Mouse (Mus musculus): Measurements from ENCODE around the gene Ddah2. TPM values are rescaled to one million over a fixed set of nuclear protein-coding genes. Genes with fewer than 3 reads are reported as not detected.

The Ddah2 gene
- total and polyA plus RNA-seq, 3 experiments: 8.6 to 11.1 TPM; not detected in 1

- TF ChIP-seq GABPA (IDR thresholded peaks at IDR 0.05; ENCODE audit: low read depth, low read length) (no peak), NRF1 (IDR thresholded peaks at IDR 0.05; ENCODE audit: insufficient read depth, low read depth, low read length, poor library complexity, severe bottlenecking) (no peak)
Measured at GRCm38 (mm10) chr17:35104754-35105153, 45.9 kb downstream of the Ddah2 start (continued).

DNA sequence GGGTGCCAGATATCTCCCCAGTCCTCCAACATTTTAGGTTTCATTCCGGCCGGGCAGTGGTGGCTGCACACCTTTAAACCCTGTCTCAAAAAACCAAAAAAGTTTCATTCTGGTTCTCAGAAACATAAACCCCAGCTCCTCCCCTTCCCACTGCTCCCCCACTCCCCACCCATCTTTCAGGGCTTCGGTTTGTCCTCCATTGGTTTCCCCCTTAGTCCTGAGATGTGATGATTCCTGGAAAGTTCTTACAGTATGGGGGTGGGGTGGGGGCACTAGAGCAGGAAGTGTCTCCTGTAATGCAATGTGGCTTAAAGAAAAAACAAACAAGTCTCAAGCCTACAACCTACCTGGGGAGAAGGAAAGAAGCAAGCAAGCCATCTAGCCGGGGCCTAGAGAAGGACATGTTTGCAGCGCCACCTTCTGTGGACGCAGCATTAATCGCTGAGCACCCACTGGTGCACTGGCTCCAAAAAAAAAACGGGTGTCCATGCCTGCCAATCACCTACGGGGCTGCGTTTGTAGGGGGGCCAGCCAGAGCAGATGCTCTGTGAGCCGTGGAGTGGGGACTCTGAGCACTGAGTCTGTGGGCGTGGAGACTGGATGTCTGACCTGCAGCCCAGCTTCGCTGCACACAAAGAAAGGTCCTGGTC, 47.0 kb downstream of the Ddah2 start:
- peaks cover 0 to 31% of the 10 kb centered on the region in 2 experiments; a peak in 2 of 4 replicates for H3K36me3 ChIP-seq (ENCODE audit: control insufficient read depth in 1 of 2, insufficient read depth in 2 of 2, low read length in 2 of 2)
- peaks cover 22 to 36% of the 10 kb centered on the region in 2 experiments for H3K4me1 ChIP-seq (ENCODE audit: control insufficient read depth in 1 of 2, insufficient read depth in 2 of 2, low read length in 2 of 2)
- no peaks in the 10 kb centered on the region for H3K79me2 ChIP-seq (ENCODE audit: control insufficient read depth, insufficient read depth, low read length, poor library complexity)
- DNase-seq (ENCODE audit: low read depth, low spot score): peak; percentile 83
- H3K9ac ChIP-seq (ENCODE audit: control insufficient read depth, low read depth, low read length, poor library complexity, severe bottlenecking): peak overlapping the region; percentile 64
- peak overlapping the region; percentile 96 for H3K27ac ChIP-seq (ENCODE audit: control insufficient read depth, low read depth, low read length)
- H3K4me3 ChIP-seq (ENCODE audit: control insufficient read depth in 1 of 2, insufficient read depth in 1 of 2, low read depth in 2 of 2, low read length in 2 of 2): peak overlapping the region; percentile 22
- H3K27me3 ChIP-seq (ENCODE audit: control insufficient read depth in 1 of 2, insufficient read depth in 2 of 2, low read length in 2 of 2): no peaks in the 10 kb centered on the region
- H3K9me3 ChIP-seq (replicated peaks; ENCODE audit: insufficient read depth, low read length): no peaks in the 10 kb centered on the region
- no peak for TF ChIP-seq KAT2A (conservative IDR thresholded peaks at IDR 0.05; ENCODE audit: low read depth, low read length)
- no peak for TF ChIP-seq MAX (IDR thresholded peaks at IDR 0.05; ENCODE audit: low read length)
- TF ChIP-seq GABPA (IDR thresholded peaks at IDR 0.05; ENCODE audit: low read depth, low read length): no peak
- no peak for TF ChIP-seq CHD2 (IDR thresholded peaks at IDR 0.05; ENCODE audit: low read length)
- peak; percentile 87 for TF ChIP-seq SMC3 (IDR thresholded peaks at IDR 0.05; ENCODE audit: low read depth, low read length)
- no peak for TF ChIP-seq E2F4 (IDR thresholded peaks at IDR 0.05; ENCODE audit: borderline replicate concordance, low read depth, low read length)
- TF ChIP-seq NELFE (IDR thresholded peaks at IDR 0.05; ENCODE audit: low read depth, low read length): no peak
- no peak for TF ChIP-seq TAL1 (IDR thresholded peaks at IDR 0.05; ENCODE audit: low read length)
- no peak for TF ChIP-seq MXI1 (IDR thresholded peaks at IDR 0.05; ENCODE audit: low read depth, low read length)
- TF ChIP-seq ELF1 (IDR thresholded peaks at IDR 0.05; ENCODE audit: low read depth, low read length): no peak
- no peak for TF ChIP-seq ZKSCAN1 (IDR thresholded peaks at IDR 0.05; ENCODE audit: low read depth, low read length)
- TF ChIP-seq ZMIZ1 (IDR thresholded peaks at IDR 0.05; ENCODE audit: low read depth, low read length): no peak
- TF ChIP-seq ZNF384 (IDR thresholded peaks at IDR 0.05; ENCODE audit: low read depth, low read length): peak; percentile 93
- TF ChIP-seq TBP (IDR thresholded peaks at IDR 0.05; ENCODE audit: low read depth, low read length): no peak
- TF ChIP-seq RCOR1 (IDR thresholded peaks at IDR 0.05; ENCODE audit: low read depth, low read length): no peak
- peak in 1 of 2 experiments; percentile 40; a peak in 1 of 4 replicates for TF ChIP-seq POLR2A (IDR thresholded peaks at IDR 0.05; ENCODE audit: control insufficient read depth in 1 of 2, insufficient read depth in 1 of 2, low read depth in 1 of 2, low read length in 2 of 2, poor library complexity in 1 of 2)
- no peak for TF ChIP-seq NRF1 (IDR thresholded peaks at IDR 0.05; ENCODE audit: insufficient read depth, low read depth, low read length, poor library complexity, severe bottlenecking)
- peak; percentile 32; the same call in 1 of the 2 replicates for TF ChIP-seq ETS1 (IDR thresholded peaks at IDR 0.05; ENCODE audit: low read depth, low read length)
- peak; percentile 56 to 92 (median 82) for TF ChIP-seq CTCF (IDR thresholded peaks at IDR 0.05 in 2 of 3, conservative IDR thresholded peaks at IDR 0.05 in 1 of 3; ENCODE audit: control insufficient read depth in 1 of 3, insufficient read depth in 1 of 3, low read depth in 2 of 3, low read length in 3 of 3, poor library complexity in 1 of 3, severe bottlenecking in 1 of 3)
- TF ChIP-seq POLR2AphosphoS2 (IDR thresholded peaks at IDR 0.05; ENCODE audit: low read length): no peak
- no peak for TF ChIP-seq GATA1 (IDR thresholded peaks at IDR 0.05; ENCODE audit: low read depth, low read length)
- no peak for TF ChIP-seq EP300 (IDR thresholded peaks at IDR 0.05; ENCODE audit: low read depth in 1 of 2, low read length in 2 of 2)
- TF ChIP-seq JUND (IDR thresholded peaks at IDR 0.05; ENCODE audit: low read depth, low read length): no peak
- no peak for TF ChIP-seq BHLHE40 (IDR thresholded peaks at IDR 0.05; ENCODE audit: borderline replicate concordance, low read depth, low read length)
- TF ChIP-seq RAD21 (IDR thresholded peaks at IDR 0.05; ENCODE audit: low read depth, low read length): peak; percentile 87
- no peak for TF ChIP-seq UBTF (IDR thresholded peaks at IDR 0.05; ENCODE audit: borderline replicate concordance, insufficient read depth, low read depth, low read length)
- TF ChIP-seq ZC3H11A (IDR thresholded peaks at IDR 0.05; ENCODE audit: low read depth, low read length): peak; percentile 85
- TF ChIP-seq SIN3A (IDR thresholded peaks at IDR 0.05; ENCODE audit: low read length): peak; percentile 60; the same call in 1 of the 2 replicates
- TF ChIP-seq TCF12 (IDR thresholded peaks at IDR 0.05; ENCODE audit: low read depth, low read length): peak; percentile 12; the same call in 1 of the 2 replicates
- TF ChIP-seq USF1 (IDR thresholded peaks at IDR 0.05; ENCODE audit: low read depth, low read length): no peak
- no peak for TF ChIP-seq MEF2A (IDR thresholded peaks at IDR 0.05; ENCODE audit: extremely low read depth, insufficient replicate concordance, low read depth, low read length, poor library complexity, severe bottlenecking)
- TF ChIP-seq MAFK (IDR thresholded peaks at IDR 0.05; ENCODE audit: borderline replicate concordance, low read depth, low read length): no peak
- TF ChIP-seq MYC (IDR thresholded peaks at IDR 0.05; ENCODE audit: low read depth, low read length): 0 out of 2 replicates have a peak, but pooled peaks have one; percentile 33
- TF ChIP-seq MAZ (IDR thresholded peaks at IDR 0.05; ENCODE audit: low read depth, low read length): peak; percentile 60; the same call in 1 of the 2 replicates

Data from MEL (cell line).